ENCODE assay signal across 8 mouse cellular contexts in genomic region chr16:4596141-4596728, GRCm38 (mm10). TPM values are rescaled to one million over a fixed set of nuclear protein-coding genes. Genes with fewer than 3 reads are reported as not detected.
DNase-seq lines count a peak whose midpoint lies in the region; ATAC-seq and TF ChIP-seq lines count a peak whose summit lies in the region.

No protein-coding gene starts in this region.

- WGBS in liver, adult 2 months = 61% methylated on average over 3 of the region's 3 CpGs
- WGBS in forebrain, embryonic 11.5 days = 7% methylated on average over 3 of the region's 3 CpGs
- 5% methylated on average over 3 of the region's 3 CpGs for WGBS in limb, embryonic 13.5 days

- DNase-seq in liver, adult 2 months (ENCODE audit: extremely low read depth, low read depth, low spot score) = no peak
- no peak for DNase-seq in liver
- no peak for DNase-seq in forebrain, embryonic 11.5 days (ENCODE audit: low spot score)
- peak; percentile 67 for DNase-seq in retina, postnatal 1 day
- no peak for DNase-seq in adrenal gland, adult 8-10 months
- DNase-seq in adrenal gland, postnatal 10 days = no peak

- no peaks in the 10 kb centered on the region for H3K79me2 ChIP-seq in liver, adult 2 months (ENCODE audit: control insufficient read depth, insufficient read depth, low read length)

- TF ChIP-seq POLR2A in liver, adult 2 months (IDR thresholded peaks at IDR 0.05; ENCODE audit: extremely low read depth, insufficient read depth, low read length) = no peak

- H3K9me3 ChIP-seq in forebrain, embryonic 11.5 days (ENCODE audit: control insufficient read depth, low read length) = no peaks in the 10 kb centered on the region
- no peaks in the 10 kb centered on the region for H3K9me3 ChIP-seq in limb, embryonic 13.5 days

- H3K27ac ChIP-seq in liver, adult 2 months (replicated peaks; ENCODE audit: insufficient read depth, low read depth, low read length) = no peak overlapping the region
- peak overlapping the region; percentile 33 for H3K27ac ChIP-seq in forebrain, embryonic 11.5 days (ENCODE audit: low read depth, low read length)
- peak overlapping the region; percentile 96 for H3K27ac ChIP-seq in limb, embryonic 13.5 days

- H3K4me1 ChIP-seq in liver, adult 2 months (ENCODE audit: control insufficient read depth, insufficient read depth, low read length) = peaks cover 5% of the 10 kb centered on the region
- H3K4me1 ChIP-seq in forebrain, embryonic 11.5 days (replicated peaks; ENCODE audit: control insufficient read depth, insufficient read depth, low read length) = peaks cover 48% of the 10 kb centered on the region
- H3K4me1 ChIP-seq in limb, embryonic 13.5 days = peaks cover 83% of the 10 kb centered on the region

- no peaks in the 10 kb centered on the region for H3K36me3 ChIP-seq in liver, adult 2 months (ENCODE audit: control insufficient read depth, insufficient read depth, low read length)
- H3K36me3 ChIP-seq in forebrain, embryonic 11.5 days (ENCODE audit: control insufficient read depth, insufficient read depth, low read length) = no peaks in the 10 kb centered on the region
- H3K36me3 ChIP-seq in limb, embryonic 13.5 days = peaks cover 3% of the 10 kb centered on the region; the same call in 1 of the 2 replicates

- no peak for ATAC-seq in forebrain, embryonic 11.5 days (replicated peaks; ENCODE audit: low FRiP score)
- ATAC-seq in limb, embryonic 13.5 days (ENCODE audit: low FRiP score, low read depth) = no peak
- ATAC-seq in erythroid progenitor cell, adult 5-6 weeks (replicated peaks; ENCODE audit: low FRiP score, poor library complexity, severe bottlenecking) = no peak

- H3K9ac ChIP-seq in liver, adult 2 months (ENCODE audit: low read depth, low read length) = no peak overlapping the region
- peak overlapping the region; percentile 94 for H3K9ac ChIP-seq in forebrain, embryonic 11.5 days (ENCODE audit: low read length)
- peak overlapping the region; percentile 97 for H3K9ac ChIP-seq in limb, embryonic 13.5 days

- 0 out of 2 replicates have a peak, but pooled peaks cover 5% of the 10 kb centered on the region for H3K27me3 ChIP-seq in liver, adult 2 months (ENCODE audit: control insufficient read depth, insufficient read depth, low read length)
- no peaks in the 10 kb centered on the region for H3K27me3 ChIP-seq in forebrain, embryonic 11.5 days (ENCODE audit: control insufficient read depth, insufficient read depth, low read length)
- H3K27me3 ChIP-seq in limb, embryonic 13.5 days = no peaks in the 10 kb centered on the region

- H3K4me3 ChIP-seq in liver, adult 2 months (ENCODE audit: insufficient read depth, low read depth, low read length) = peak overlapping the region; percentile 37; the same call in 1 of the 2 replicates
- H3K4me3 ChIP-seq in forebrain, embryonic 11.5 days (ENCODE audit: low read depth, low read length) = peak overlapping the region; percentile 86
- H3K4me3 ChIP-seq in limb, embryonic 13.5 days = peak overlapping the region; percentile 90

- peak overlapping the region; percentile 93 for H3K4me2 ChIP-seq in forebrain, embryonic 11.5 days (ENCODE audit: low read depth, low read length, severe bottlenecking)
- H3K4me2 ChIP-seq in limb, embryonic 13.5 days (replicated peaks) = peak overlapping the region; percentile 100

- TF ChIP-seq CTCF in liver, adult 2 months (IDR thresholded peaks at IDR 0.05; ENCODE audit: low read depth, low read length) = no peak

RNA-seq across cellular contexts. Expression of gene Glis2, which starts 1.7 kb away (rescaled TPM):
- total RNA-seq in liver, adult 2 months (2014; rRNA removed) = 0.47 and 0.55 TPM in 2 replicates
- 1.7 and 2.5 TPM in 2 replicates for polyA plus RNA-seq in liver, adult 2 months (2012; rRNA removed)
- polyA plus RNA-seq in forebrain, embryonic 11.5 days (2014; fragmentation: Nextera tagmentation; extraction: Ambion mirVana) = 31.3 and 34.5 TPM in 2 replicates
- 32.0 and 39.4 TPM in 2 replicates for polyA plus RNA-seq in limb, embryonic 13.5 days (2015; fragmentation: Nextera tagmentation; extraction: Ambion mirVana)
- total RNA-seq in adrenal gland, adult 8-10 months (2022) = 10 to 100 TPM; 14.6 to 28.9 (median 23.8) TPM
- 10 to 100 TPM; 22.9 to 34.3 TPM for total RNA-seq in adrenal gland, postnatal 10 days (2021)
- not detected in 2 replicates for total RNA-seq in erythroid progenitor cell, adult 5-6 weeks (2015; ENCODE audit: low replicate concordance)
- not detected in 2 replicates for total RNA-seq in erythroid progenitor cell, adult 5-6 weeks (2017; ENCODE audit: low replicate concordance)

RNA-seq across cellular contexts. Expression of gene Pam16, which starts 28.6 kb away (rescaled TPM):
- 36.8 and 41.7 TPM in 2 replicates for total RNA-seq in liver, adult 2 months (2014; rRNA removed)
- 10.8 and 13.5 TPM in 2 replicates for polyA plus RNA-seq in liver, adult 2 months (2012; rRNA removed)
- polyA plus RNA-seq in forebrain, embryonic 11.5 days (2014; fragmentation: Nextera tagmentation; extraction: Ambion mirVana) = 87.4 and 91.4 TPM in 2 replicates
- 105 and 106 TPM in 2 replicates for polyA plus RNA-seq in limb, embryonic 13.5 days (2015; fragmentation: Nextera tagmentation; extraction: Ambion mirVana)
- total RNA-seq in adrenal gland, adult 8-10 months (2022) = 100 to 1,000 TPM in 2 of 4 experiments, 10 to 100 TPM in 2; 81.7 to 124 (median 102) TPM
- total RNA-seq in adrenal gland, postnatal 10 days (2021) = 100 to 1,000 TPM; 115 to 116 TPM
- total RNA-seq in erythroid progenitor cell, adult 5-6 weeks (2015; ENCODE audit: low replicate concordance) = 9.4 and 16.8 TPM in 2 replicates
- 3.9 and 9.6 TPM in 2 replicates for total RNA-seq in erythroid progenitor cell, adult 5-6 weeks (2017; ENCODE audit: low replicate concordance)

RNA-seq across cellular contexts. Expression of gene Tfap4, which starts 36.6 kb away (rescaled TPM):
- total RNA-seq in liver, adult 2 months (2014; rRNA removed) = 3.2 and 3.8 TPM in 2 replicates
- 2.5 and 2.8 TPM in 2 replicates for polyA plus RNA-seq in liver, adult 2 months (2012; rRNA removed)
- polyA plus RNA-seq in forebrain, embryonic 11.5 days (2014; fragmentation: Nextera tagmentation; extraction: Ambion mirVana) = 27.7 and 28.6 TPM in 2 replicates
- polyA plus RNA-seq in limb, embryonic 13.5 days (2015; fragmentation: Nextera tagmentation; extraction: Ambion mirVana) = 24.9 and 26.3 TPM in 2 replicates
- total RNA-seq in adrenal gland, adult 8-10 months (2022) = 10 to 100 TPM in 1 of 4 experiments, 1 to 10 TPM in 3; 6.1 to 10.8 (median 7.6) TPM
- total RNA-seq in adrenal gland, postnatal 10 days (2021) = 10 to 100 TPM in 1 of 2 experiments, 1 to 10 TPM in 1; 6.5 to 12.3 TPM
- 4.6 and 7.6 TPM in 2 replicates for total RNA-seq in erythroid progenitor cell, adult 5-6 weeks (2015; ENCODE audit: low replicate concordance)
- 1.7 and 2.7 TPM in 2 replicates for total RNA-seq in erythroid progenitor cell, adult 5-6 weeks (2017; ENCODE audit: low replicate concordance)

RNA-seq across cellular contexts. Expression of gene Vasn, which starts 43.5 kb away (rescaled TPM):
- 4.0 and 5.1 TPM in 2 replicates for total RNA-seq in liver, adult 2 months (2014; rRNA removed)
- 12.6 and 18.0 TPM in 2 replicates for polyA plus RNA-seq in liver, adult 2 months (2012; rRNA removed)
- 7.6 and 7.7 TPM in 2 replicates for polyA plus RNA-seq in forebrain, embryonic 11.5 days (2014; fragmentation: Nextera tagmentation; extraction: Ambion mirVana)
- polyA plus RNA-seq in limb, embryonic 13.5 days (2015; fragmentation: Nextera tagmentation; extraction: Ambion mirVana) = 35.6 and 35.9 TPM in 2 replicates
- total RNA-seq in adrenal gland, adult 8-10 months (2022) = 10 to 100 TPM; 10.1 to 16.9 (median 11.1) TPM
- total RNA-seq in adrenal gland, postnatal 10 days (2021) = 10 to 100 TPM; 10.0 to 14.7 TPM
- total RNA-seq in erythroid progenitor cell, adult 5-6 weeks (2015; ENCODE audit: low replicate concordance) = not detected in 2 replicates
- total RNA-seq in erythroid progenitor cell, adult 5-6 weeks (2017; ENCODE audit: low replicate concordance) = not detected in 2 replicates

RNA-seq across cellular contexts. Expression of gene Dnaja3, which starts 43.6 kb away (rescaled TPM):
- 76.3 and 81.0 TPM in 2 replicates for total RNA-seq in liver, adult 2 months (2014; rRNA removed)
- polyA plus RNA-seq in liver, adult 2 months (2012; rRNA removed) = 37.7 and 43.1 TPM in 2 replicates
- 57.7 and 60.7 TPM in 2 replicates for polyA plus RNA-seq in forebrain, embryonic 11.5 days (2014; fragmentation: Nextera tagmentation; extraction: Ambion mirVana)
- 56.6 and 60.0 TPM in 2 replicates for polyA plus RNA-seq in limb, embryonic 13.5 days (2015; fragmentation: Nextera tagmentation; extraction: Ambion mirVana)
- total RNA-seq in adrenal gland, adult 8-10 months (2022) = 100 to 1,000 TPM; 107 to 132 (median 117) TPM
- 100 to 1,000 TPM; 161 to 167 TPM for total RNA-seq in adrenal gland, postnatal 10 days (2021)
- total RNA-seq in erythroid progenitor cell, adult 5-6 weeks (2015; ENCODE audit: low replicate concordance) = 10.1 and 12.6 TPM in 2 replicates
- total RNA-seq in erythroid progenitor cell, adult 5-6 weeks (2017; ENCODE audit: low replicate concordance) = 10.9 and 14.3 TPM in 2 replicates

Comparison
In these comparisons a context has a peak if more than half of its experiments do, and no peak if none do; other contexts are left out.
1. H3K4me3 ChIP-seq: peak in every context shown above with its lines; median percentile 90 in limb, embryonic 13.5 days; 86 in forebrain, embryonic 11.5 days; 37 in liver, adult 2 months.
2. RNA of gene Glis2, which starts 1.7 kb away (total RNA-seq): 22.9 to 34.3 TPM in adrenal gland, postnatal 10 days and 14.6 to 28.9 TPM in adrenal gland, adult 8-10 months; 0.47 to 0.55 TPM in liver, adult 2 months and not detected in erythroid progenitor cell, adult 5-6 weeks; every median in the first group is over 10 times any median in the second.